Mouse (Mus musculus) lung, adult 2 months (tissue): ENCODE data around the gene Cct3.
"Not testable (repeated sequence)": the region's sequence is repeated elsewhere in the genome, so short reads cannot be mapped to it uniquely, and the experiment has no call there.

Experiments used
- CTCF ChIP-seq: fragments of 200-500 bp; IDR thresholded peaks from 2 replicates; pipeline ENCODE4 v1.5.1; 2011; ENCODE audit warnings: mild to moderate bottlenecking, low read length, control low read depth; ENCODE audit not compliant: insufficient read depth
- POLR2A ChIP-seq: fragments of 200-500 bp; IDR thresholded peaks from 2 replicates; pipeline ENCODE4 v1.6.1; 2011; ENCODE audit warnings: low read depth, mild to moderate bottlenecking, control low read depth, low read length, borderline replicate concordance; ENCODE audit errors: extremely low read depth

DNA sequence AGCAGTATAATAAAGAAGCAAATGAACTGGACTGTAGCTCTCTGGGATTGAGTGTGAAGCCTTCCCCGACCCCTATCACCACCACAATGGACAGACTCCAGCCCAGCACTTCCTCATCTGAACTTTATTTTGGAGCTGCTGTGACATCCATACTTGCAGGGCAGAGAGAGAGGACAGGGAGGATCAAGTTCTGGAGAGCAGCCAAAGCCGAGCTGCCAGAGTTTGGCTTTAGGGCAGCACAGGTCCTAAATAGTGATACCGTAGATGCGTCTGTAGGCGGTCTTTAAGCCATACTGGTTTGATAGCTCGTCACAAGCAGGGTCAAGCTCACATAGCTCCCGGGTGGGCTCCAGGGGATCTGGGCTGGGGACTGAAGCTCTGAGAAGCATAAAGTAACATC, 71.6 kb downstream of the Cct3 start:
- not testable (repeated sequence) for TF ChIP-seq CTCF, POLR2A
